In genomic region chr10:94544803-94545202, GRCm38 (mm10) we compare ENCODE assay signal across 8 mouse cellular contexts.
DNase-seq lines count a peak whose midpoint lies in the region; ATAC-seq and TF ChIP-seq lines count a peak whose summit lies in the region.

No protein-coding gene starts in this region.

- H3K27me3 ChIP-seq in kidney, embryonic 16.5 days (ENCODE audit: insufficient read depth, low read length): no peaks in the 10 kb centered on the region
- H3K27me3 ChIP-seq in hindbrain, postnatal 0 days (ENCODE audit: insufficient read depth, low read length): no peaks in the 10 kb centered on the region
- H3K27me3 ChIP-seq in neural tube, embryonic 13.5 days: no peaks in the 10 kb centered on the region

- TF ChIP-seq CTCF in hindbrain, postnatal 0 days (IDR thresholded peaks at IDR 0.05; ENCODE audit: low read depth): no peak

- H3K4me1 ChIP-seq in kidney, embryonic 16.5 days (ENCODE audit: insufficient read depth, low read length): peaks cover 23% of the 10 kb centered on the region
- peaks cover 13% of the 10 kb centered on the region for H3K4me1 ChIP-seq in hindbrain, postnatal 0 days (ENCODE audit: insufficient read depth, low read length)
- H3K4me1 ChIP-seq in neural tube, embryonic 13.5 days (replicated peaks): peaks cover 24% of the 10 kb centered on the region

- DNase-seq in kidney, adult 18-20 months: no peak
- peak; percentile 38 for DNase-seq in embryo, embryonic 9.5 days (ENCODE audit: extremely low spot score)
- DNase-seq in hindbrain, postnatal 0 days (ENCODE audit: low spot score): no peak
- no peak for DNase-seq in frontal cortex, postnatal 14 days (ENCODE audit: low spot score in 2 of 2)
- DNase-seq in thymus, postnatal 4 days: no peak
- no peak for DNase-seq in gastrocnemius, postnatal 25 days

- peak overlapping the region; percentile 14 for H3K27ac ChIP-seq in kidney, embryonic 16.5 days (ENCODE audit: low read length)
- H3K27ac ChIP-seq in hindbrain, postnatal 0 days: peak overlapping the region; percentile 52; the same call in 1 of the 2 replicates
- no peak overlapping the region for H3K27ac ChIP-seq in neural tube, embryonic 13.5 days (replicated peaks)

- H3K9me3 ChIP-seq in kidney, embryonic 16.5 days (ENCODE audit: low read length): peaks cover 5% of the 10 kb centered on the region; the same call in 1 of the 2 replicates
- H3K9me3 ChIP-seq in hindbrain, postnatal 0 days (ENCODE audit: low read length): no peaks in the 10 kb centered on the region
- H3K9me3 ChIP-seq in neural tube, embryonic 13.5 days: peaks cover 12% of the 10 kb centered on the region

- no peak for ATAC-seq in kidney, embryonic 16.5 days (ENCODE audit: low FRiP score, low TSS enrichment)
- ATAC-seq in hindbrain, postnatal 0 days: no peak
- no peak for ATAC-seq in neural tube, embryonic 13.5 days (ENCODE audit: low read depth)

- H3K4me2 ChIP-seq in kidney, embryonic 16.5 days (replicated peaks; ENCODE audit: low read depth, low read length): peak overlapping the region; percentile 52; the same call in 1 of the 2 replicates
- H3K4me2 ChIP-seq in hindbrain, postnatal 0 days (ENCODE audit: low read depth, low read length): peak overlapping the region; percentile 49
- peak overlapping the region; percentile 39 for H3K4me2 ChIP-seq in neural tube, embryonic 13.5 days

- H3K4me3 ChIP-seq in kidney, embryonic 16.5 days (ENCODE audit: low read length): peak overlapping the region; percentile 31; the same call in 1 of the 2 replicates
- H3K4me3 ChIP-seq in hindbrain, postnatal 0 days (ENCODE audit: low read length): no peak overlapping the region
- no peak overlapping the region for H3K4me3 ChIP-seq in neural tube, embryonic 13.5 days

- no peak overlapping the region for H3K9ac ChIP-seq in kidney, embryonic 16.5 days (replicated peaks; ENCODE audit: low read length)
- no peak overlapping the region for H3K9ac ChIP-seq in hindbrain, postnatal 0 days (replicated peaks; ENCODE audit: low read length)
- peak overlapping the region; percentile 45; the same call in 1 of the 2 replicates for H3K9ac ChIP-seq in neural tube, embryonic 13.5 days

- 12% methylated on average over 8 of the region's 8 CpGs for WGBS in kidney, embryonic 16.5 days
- 14% methylated on average over 8 of the region's 8 CpGs for WGBS in hindbrain, postnatal 0 days
- WGBS in neural tube, embryonic 13.5 days: 16% methylated on average over 8 of the region's 8 CpGs

- H3K36me3 ChIP-seq in kidney, embryonic 16.5 days (ENCODE audit: insufficient read depth, low read length): no peaks in the 10 kb centered on the region
- H3K36me3 ChIP-seq in hindbrain, postnatal 0 days (ENCODE audit: insufficient read depth, low read length): no peaks in the 10 kb centered on the region
- no peaks in the 10 kb centered on the region for H3K36me3 ChIP-seq in neural tube, embryonic 13.5 days
